Mouse (Mus musculus): ENCODE measurements at regions not wholly inside any gene's neighbourhood (a gene's known extent, or its start where the extent isn't known, plus 50 kb on each side); places are given as distances from the start of the nearest gene placed in this dataset.

- no peak overlapping the region for H3K4me3 ChIP-seq
- no peak overlapping the region for H3ac ChIP-seq (ENCODE audit: control insufficient read depth, insufficient read length)
- TF ChIP-seq MYOG (IDR thresholded peaks at IDR 0.05; ENCODE audit: control insufficient read depth in 1 of 3, insufficient read depth in 1 of 3, insufficient read length in 2 of 3, low read depth in 2 of 3) = no peak
- H3K36me3 ChIP-seq (ENCODE audit: control insufficient read depth, insufficient read depth) = no peaks in the 10 kb centered on the region
- no peaks in the 10 kb centered on the region for H3K27me3 ChIP-seq (ENCODE audit: control insufficient read depth, insufficient read depth, insufficient read length)
- H3K79me2 ChIP-seq (ENCODE audit: control insufficient read depth, insufficient read depth) = no peaks in the 10 kb centered on the region
- H3K4me2 ChIP-seq (ENCODE audit: low read depth) = no peak overlapping the region
These were observed 110.4 kb upstream of the Foxn2 start for GRCm38 (mm10) chr17:88330129-88330528.

- Histone ChIP-seq H3K27me3 (ENCODE audit: control insufficient read depth, insufficient read depth, insufficient read length) (no peaks in the 10 kb centered on the region), H3K79me2 (ENCODE audit: control insufficient read depth, insufficient read depth) (no peaks in the 10 kb centered on the region), H3K4me2 (ENCODE audit: low read depth) (no peak overlapping the region), H3ac (ENCODE audit: control insufficient read depth, insufficient read length) (no peak overlapping the region), H3K4me3 (no peak overlapping the region), H3K36me3 (ENCODE audit: control insufficient read depth, insufficient read depth) (no peaks in the 10 kb centered on the region)
- TF ChIP-seq MYOG (IDR thresholded peaks at IDR 0.05; ENCODE audit: control insufficient read depth in 1 of 3, insufficient read depth in 1 of 3, insufficient read length in 2 of 3, low read depth in 2 of 3) (no peak), MYOD1 (IDR thresholded peaks at IDR 0.05; ENCODE audit: control insufficient read depth in 1 of 3, insufficient read length in 2 of 3, low read depth in 2 of 3) (no peak)
These were observed 106.7 kb upstream of the Foxn2 start for GRCm38 (mm10) chr17:88333816-88334215.

GRCm38 (mm10) chr17:88335271-88335670 is 105.2 kb upstream of the Foxn2 start:
- TF ChIP-seq SRF (IDR thresholded peaks at IDR 0.05; ENCODE audit: control insufficient read depth, insufficient read length, low read depth) = no peak
- no peak overlapping the region for H3K4me2 ChIP-seq (ENCODE audit: low read depth)
- no peak overlapping the region for H3K4me3 ChIP-seq
- no peak overlapping the region for H3ac ChIP-seq (ENCODE audit: control insufficient read depth, insufficient read length)
- no peaks in the 10 kb centered on the region for H3K79me2 ChIP-seq (ENCODE audit: control insufficient read depth, insufficient read depth)
- no peaks in the 10 kb centered on the region for H3K27me3 ChIP-seq (ENCODE audit: control insufficient read depth, insufficient read depth, insufficient read length)
- no peaks in the 10 kb centered on the region for H3K36me3 ChIP-seq (ENCODE audit: control insufficient read depth, insufficient read depth)

GRCm38 (mm10) chr17:88336140-88336769 is 104.3 kb upstream of the Foxn2 start:
- no peaks in the 10 kb centered on the region for H3K27me3 ChIP-seq (ENCODE audit: control insufficient read depth, insufficient read depth, insufficient read length)
- no peaks in the 10 kb centered on the region for H3K36me3 ChIP-seq (ENCODE audit: control insufficient read depth, insufficient read depth)
- H3ac ChIP-seq (ENCODE audit: control insufficient read depth, insufficient read length) = no peak overlapping the region
- no peak overlapping the region for H3K4me2 ChIP-seq (ENCODE audit: low read depth)
- no peaks in the 10 kb centered on the region for H3K79me2 ChIP-seq (ENCODE audit: control insufficient read depth, insufficient read depth)
- no peak for TF ChIP-seq SRF (IDR thresholded peaks at IDR 0.05; ENCODE audit: control insufficient read depth, insufficient read length, low read depth)
- no peak for TF ChIP-seq TCF3 (IDR thresholded peaks at IDR 0.05; ENCODE audit: insufficient read length, low read depth)
- no peak for TF ChIP-seq CEBPB (IDR thresholded peaks at IDR 0.05; ENCODE audit: insufficient read depth, poor library complexity, severe bottlenecking)
- no peak for TF ChIP-seq MYOG (IDR thresholded peaks at IDR 0.05; ENCODE audit: control insufficient read depth in 1 of 3, insufficient read depth in 1 of 3, insufficient read length in 2 of 3, low read depth in 2 of 3)
- no peak overlapping the region for H3K4me3 ChIP-seq

GRCm38 (mm10) chr17:88337649-88338404 is 102.7 kb upstream of the Foxn2 start:
- no peaks in the 10 kb centered on the region for H3K36me3 ChIP-seq (ENCODE audit: control insufficient read depth, insufficient read depth)
- H3K27me3 ChIP-seq (ENCODE audit: control insufficient read depth, insufficient read depth, insufficient read length) = no peaks in the 10 kb centered on the region
- no peak overlapping the region for H3ac ChIP-seq (ENCODE audit: control insufficient read depth, insufficient read length)
- TF ChIP-seq MYOD1 (IDR thresholded peaks at IDR 0.05; ENCODE audit: control insufficient read depth in 1 of 3, insufficient read length in 2 of 3, low read depth in 2 of 3) (no peak), POLR2AphosphoS2 (IDR thresholded peaks at IDR 0.05; ENCODE audit: insufficient read length, low read depth) (no peak), MAX (IDR thresholded peaks at IDR 0.05; ENCODE audit: low read depth) (no peak), POLR2A (IDR thresholded peaks at IDR 0.05; ENCODE audit: insufficient read length, low read depth) (no peak), USF1 (IDR thresholded peaks at IDR 0.05; ENCODE audit: low read depth) (no peak), REST (IDR thresholded peaks at IDR 0.05; ENCODE audit: insufficient read depth, insufficient read length) (no peak), SRF (IDR thresholded peaks at IDR 0.05; ENCODE audit: control insufficient read depth, insufficient read length, low read depth) (no peak), MYOG (IDR thresholded peaks at IDR 0.05; ENCODE audit: control insufficient read depth in 1 of 3, insufficient read depth in 1 of 3, insufficient read length in 2 of 3, low read depth in 2 of 3) (no peak), TCF3 (IDR thresholded peaks at IDR 0.05; ENCODE audit: insufficient read length, low read depth) (no peak), TCF12 (IDR thresholded peaks at IDR 0.05; ENCODE audit: insufficient read depth, poor library complexity, severe bottlenecking) (no peak), CEBPB (IDR thresholded peaks at IDR 0.05; ENCODE audit: insufficient read depth, poor library complexity, severe bottlenecking) (no peak), E2F4 (IDR thresholded peaks at IDR 0.05; ENCODE audit: insufficient read depth) (no peak)
- no peak overlapping the region for H3K4me2 ChIP-seq (ENCODE audit: low read depth)
- no peak overlapping the region for H3K4me3 ChIP-seq
- no peaks in the 10 kb centered on the region for H3K79me2 ChIP-seq (ENCODE audit: control insufficient read depth, insufficient read depth)

- TF ChIP-seq REST (IDR thresholded peaks at IDR 0.05; ENCODE audit: insufficient read depth, insufficient read length) = no peak
- TF ChIP-seq MAX (IDR thresholded peaks at IDR 0.05; ENCODE audit: low read depth) = no peak
- TF ChIP-seq MYOG (IDR thresholded peaks at IDR 0.05; ENCODE audit: control insufficient read depth in 1 of 3, insufficient read depth in 1 of 3, insufficient read length in 2 of 3, low read depth in 2 of 3) = no peak
- TF ChIP-seq E2F4 (IDR thresholded peaks at IDR 0.05; ENCODE audit: insufficient read depth) = no peak
- no peak for TF ChIP-seq TCF12 (IDR thresholded peaks at IDR 0.05; ENCODE audit: insufficient read depth, poor library complexity, severe bottlenecking)
- no peak for TF ChIP-seq CEBPB (IDR thresholded peaks at IDR 0.05; ENCODE audit: insufficient read depth, poor library complexity, severe bottlenecking)
- TF ChIP-seq POLR2A (IDR thresholded peaks at IDR 0.05; ENCODE audit: insufficient read length, low read depth) = no peak
- no peak for TF ChIP-seq SRF (IDR thresholded peaks at IDR 0.05; ENCODE audit: control insufficient read depth, insufficient read length, low read depth)
- no peak for TF ChIP-seq USF1 (IDR thresholded peaks at IDR 0.05; ENCODE audit: low read depth)
- no peak for TF ChIP-seq TCF3 (IDR thresholded peaks at IDR 0.05; ENCODE audit: insufficient read length, low read depth)
- TF ChIP-seq MYOD1 (IDR thresholded peaks at IDR 0.05; ENCODE audit: control insufficient read depth in 1 of 3, insufficient read length in 2 of 3, low read depth in 2 of 3) = no peak
- no peak for TF ChIP-seq POLR2AphosphoS2 (IDR thresholded peaks at IDR 0.05; ENCODE audit: insufficient read length, low read depth)
- no peaks in the 10 kb centered on the region for H3K79me2 ChIP-seq (ENCODE audit: control insufficient read depth, insufficient read depth)
- H3K4me3 ChIP-seq = no peak overlapping the region
- no peaks in the 10 kb centered on the region for H3K27me3 ChIP-seq (ENCODE audit: control insufficient read depth, insufficient read depth, insufficient read length)
- H3K4me2 ChIP-seq (ENCODE audit: low read depth) = no peak overlapping the region
- no peaks in the 10 kb centered on the region for H3K36me3 ChIP-seq (ENCODE audit: control insufficient read depth, insufficient read depth)
- H3ac ChIP-seq (ENCODE audit: control insufficient read depth, insufficient read length) = no peak overlapping the region
These were observed 99.4 kb upstream of the Foxn2 start for GRCm38 (mm10) chr17:88341141-88341540.

Data from myocyte (in vitro differentiated cells).